Mouse (Mus musculus) liver, embryonic 16.5 days (tissue): Measurements from ENCODE around the gene Catip. TPM values are rescaled to one million over a fixed set of nuclear protein-coding genes. Genes with fewer than 3 reads are reported as not detected.

ENCODE experiments used
- ATAC-seq: fragments of 200-750 bp; cut with Nextera tagmentation; 2 replicates; pipeline ENCODE4 v1.8.0; 2017; ENCODE audit warnings: low read depth, mild to moderate bottlenecking, moderate number of reproducible peaks, moderate library complexity
- H3K27ac ChIP-seq: fragments of 300-500 bp; sonication (generic); 2 replicates; pipeline ENCODE4 v1.5.1; 2014; ENCODE audit warnings: mild to moderate bottlenecking, low read length
- H3K27me3 ChIP-seq: fragments of 300-500 bp; sonication (generic); 2 replicates; pipeline ENCODE4 v1.6.1; 2014; ENCODE audit warnings: low read depth, low read length, mixed read lengths; ENCODE audit not compliant: control insufficient read depth, insufficient read depth
- H3K36me3 ChIP-seq: fragments of 300-500 bp; sonication (generic); 2 replicates; pipeline ENCODE4 v1.6.1; 2014; ENCODE audit warnings: mild to moderate bottlenecking; ENCODE audit not compliant: control insufficient read depth, insufficient read depth
- H3K4me1 ChIP-seq: fragments of 300-500 bp; sonication (generic); 2 replicates; pipeline ENCODE4 v1.6.1; 2014; ENCODE audit warnings: low read depth, low read length, mixed read lengths; ENCODE audit not compliant: control insufficient read depth
- H3K4me2 ChIP-seq: fragments of 300-500 bp; sonication (generic); 2 replicates; pipeline ENCODE4 v1.6.1; 2014; ENCODE audit warnings: low read depth, low read length, mixed read lengths
- H3K4me3 ChIP-seq: fragments of 300-500 bp; sonication (generic); 2 replicates; pipeline ENCODE4 v1.5.1; 2014; ENCODE audit warnings: low read depth, mild to moderate bottlenecking, low read length
- H3K9ac ChIP-seq: fragments of 300-500 bp; sonication (generic); 2 replicates; pipeline ENCODE4 v1.6.1; 2014; ENCODE audit warnings: low read depth, low read length
- H3K9me3 ChIP-seq: fragments of 300-500 bp; sonication (generic); replicated peaks from 2 replicates; pipeline ENCODE4 v1.6.1; 2016; ENCODE audit warnings: low read length; ENCODE audit not compliant: control insufficient read depth
- WGBS: fragments of 180-500 bp; shearing (Covaris S2); extraction: QIAGEN DNeasy Blood & Tissue Kit; methylation state at CpG from one replicate; pipeline ENCODE4 v1.1.7; 2014; ENCODE audit not compliant: insufficient replicate concordance; 5-methylcytosine and 5-hydroxymethylcytosine counted together
- polyA plus RNA-seq: library from polyadenylated mRNA; unstranded; fragments of >200 nt; fragmentation: Nextera tagmentation; extraction: Ambion mirVana; gene quantifications from 2 replicates; pipeline ENCODE4 v1.2.1, GENCODE M21; 2015

Gene Catip
- polyA plus RNA-seq, 1 experiment from 2014 or later = 0.05 TPM

- Histone ChIP-seq H3K4me1 (peaks cover 6% of the 10 kb centered on the region; the same call in 1 of the 2 replicates), H3K27ac (no peak overlapping the region), H3K4me3 (no peak overlapping the region), H3K4me2 (no peak overlapping the region), H3K9ac (no peak overlapping the region), H3K27me3 (no peaks in the 10 kb centered on the region; the same call in 1 of the 2 replicates), H3K36me3 (no peaks in the 10 kb centered on the region), H3K9me3 (no peaks in the 10 kb centered on the region)
- ATAC-seq = no peak
- WGBS = 28% methylated on average over 4 of the region's 4 CpGs
These were observed 8.1 kb downstream of the Catip start for GRCm38 (mm10) chr1:74370040-74370439.

GRCm38 (mm10) chr1:74373372-74373771 is 11.5 kb downstream of the Catip start:
- no peaks in the 10 kb centered on the region for H3K27me3 ChIP-seq
- H3K36me3 ChIP-seq = no peaks in the 10 kb centered on the region
- no peaks in the 10 kb centered on the region for H3K9me3 ChIP-seq
- no peak for ATAC-seq
- H3K27ac ChIP-seq = no peak overlapping the region
- no peak overlapping the region for H3K4me2 ChIP-seq
- no peak overlapping the region for H3K4me3 ChIP-seq
- no peak overlapping the region for H3K9ac ChIP-seq
- peaks cover 3% of the 10 kb centered on the region for H3K4me1 ChIP-seq
- WGBS = 16% methylated on average over 4 of the region's 4 CpGs

- Histone ChIP-seq H3K4me2 (no peak within 1 kb of the TSS), H3K36me3 (no peaks in the 10 kb centered on the region), H3K27me3 (no peaks in the 10 kb centered on the region), H3K4me1 (peaks cover 11% of the 10 kb centered on the region), H3K9ac (no peak within 1 kb of the TSS), H3K27ac (peak within 1 kb of the TSS; percentile 46; the same call in 1 of the 2 replicates), H3K4me3 (no peak within 1 kb of the TSS), H3K9me3 (no peaks in the 10 kb centered on the region)
- WGBS = 42% methylated on average over 8 of the region's 8 CpGs
- peak; percentile 48 for ATAC-seq
These were observed 13.1 kb downstream of the Catip start, which contains the start of gene Slc11a1 for GRCm38 (mm10) chr1:74374980-74375379. Gene Slc11a1, plus strand, starts transcription at chr1:74375195.

- H3K9ac ChIP-seq = no peak overlapping the region
- 66% methylated on average over 10 of the region's 10 CpGs for WGBS
- no peak overlapping the region for H3K4me2 ChIP-seq
- H3K4me1 ChIP-seq = peaks cover 13% of the 10 kb centered on the region
- no peak overlapping the region for H3K27ac ChIP-seq
- no peaks in the 10 kb centered on the region for H3K27me3 ChIP-seq
- H3K9me3 ChIP-seq = no peaks in the 10 kb centered on the region
- no peaks in the 10 kb centered on the region for H3K36me3 ChIP-seq
- no peak overlapping the region for H3K4me3 ChIP-seq
- ATAC-seq = no peak; the same call in 1 of the 2 replicates
These were observed 13.7 kb downstream of the Catip start for GRCm38 (mm10) chr1:74375561-74375960.

DNA sequence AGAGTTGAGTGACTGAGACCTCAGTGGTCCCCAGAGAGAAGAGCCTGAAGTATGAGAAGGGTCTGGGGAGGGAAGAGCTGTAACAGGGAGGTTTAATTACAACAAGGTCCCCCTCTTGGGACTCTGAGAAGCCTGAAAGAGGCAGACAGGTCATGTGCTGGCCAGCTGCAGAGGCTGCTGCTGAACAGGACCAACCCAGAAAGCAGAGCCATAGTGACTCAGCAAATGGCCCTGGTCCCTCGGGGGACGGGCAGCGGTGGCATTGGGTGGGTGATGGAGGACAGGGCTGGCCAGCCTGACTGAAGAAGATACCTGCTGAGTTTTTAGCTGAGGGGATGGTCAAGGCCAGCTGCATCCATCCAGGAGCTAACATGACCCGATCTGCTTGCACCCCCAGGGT is 14.5 kb downstream of the Catip start:
- H3K36me3 ChIP-seq = no peaks in the 10 kb centered on the region
- 28% methylated on average over 4 of the region's 4 CpGs for WGBS
- no peak overlapping the region for H3K27ac ChIP-seq
- no peaks in the 10 kb centered on the region for H3K9me3 ChIP-seq
- ATAC-seq = no peak
- no peak overlapping the region for H3K4me3 ChIP-seq
- H3K9ac ChIP-seq = no peak overlapping the region
- no peak overlapping the region for H3K4me2 ChIP-seq
- peaks cover 13% of the 10 kb centered on the region for H3K4me1 ChIP-seq
- no peaks in the 10 kb centered on the region for H3K27me3 ChIP-seq

DNA sequence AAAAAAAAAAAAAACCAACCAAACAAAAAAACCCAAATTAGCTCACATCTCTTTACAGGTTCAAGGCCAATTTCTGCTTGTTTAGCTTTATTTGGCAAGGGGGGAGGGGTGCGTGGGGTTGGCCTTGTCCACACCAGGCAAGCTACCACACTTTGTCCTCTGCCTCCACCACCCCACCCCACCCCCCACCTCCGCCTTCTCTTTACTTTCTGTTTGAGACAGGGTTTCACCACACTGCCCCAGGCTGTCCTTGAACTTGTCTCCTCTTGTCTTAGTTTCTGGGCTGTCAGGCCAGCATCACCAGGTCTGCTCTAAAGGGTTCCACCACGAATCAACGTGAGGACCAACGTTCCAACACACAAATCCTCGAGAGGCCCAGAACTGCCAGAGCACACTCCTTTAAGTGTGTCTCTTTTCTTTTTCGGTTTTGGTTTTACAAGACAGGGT is 17.2 kb downstream of the Catip start:
- Histone ChIP-seq H3K9me3 (no peaks in the 10 kb centered on the region), H3K27me3 (no peaks in the 10 kb centered on the region), H3K9ac (no peak overlapping the region), H3K4me1 (peaks cover 20% of the 10 kb centered on the region), H3K4me3 (no peak overlapping the region), H3K27ac (peak overlapping the region; percentile 59), H3K4me2 (no peak overlapping the region), H3K36me3 (no peaks in the 10 kb centered on the region)
- 48% methylated on average over 7 of the region's 7 CpGs for WGBS
- ATAC-seq = peak; percentile 69

GRCm38 (mm10) chr1:74380484-74380883 is 18.6 kb downstream of the Catip start:
- ATAC-seq = no peak
- no peak overlapping the region for H3K9ac ChIP-seq
- H3K27ac ChIP-seq = no peak overlapping the region
- no peak overlapping the region for H3K4me2 ChIP-seq
- no peak overlapping the region for H3K4me3 ChIP-seq
- peaks cover 17% of the 10 kb centered on the region for H3K4me1 ChIP-seq
- WGBS = 68% methylated on average over 5 of the region's 5 CpGs
- H3K36me3 ChIP-seq = no peaks in the 10 kb centered on the region
- no peaks in the 10 kb centered on the region for H3K9me3 ChIP-seq
- H3K27me3 ChIP-seq = no peaks in the 10 kb centered on the region

DNA sequence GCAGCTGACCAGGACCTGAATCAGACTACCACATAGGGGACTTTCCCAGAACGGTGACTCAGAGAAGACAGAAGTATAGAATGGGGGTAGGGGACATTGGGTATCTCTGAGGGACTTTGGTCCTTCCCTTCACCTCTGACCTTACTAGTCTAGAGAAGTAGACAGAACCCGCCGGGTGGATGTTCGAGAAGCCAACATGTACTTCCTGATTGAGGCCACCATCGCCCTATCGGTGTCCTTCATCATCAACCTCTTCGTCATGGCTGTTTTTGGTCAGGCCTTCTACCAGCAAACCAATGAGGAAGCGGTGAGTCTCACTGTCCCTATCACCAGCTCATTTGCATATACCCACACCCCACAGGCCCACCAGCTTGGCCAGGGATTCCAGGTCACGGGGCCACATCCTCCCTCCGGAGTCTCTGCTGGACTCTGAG is 19.7 kb downstream of the Catip start:
- no peak overlapping the region for H3K27ac ChIP-seq
- H3K9me3 ChIP-seq = no peaks in the 10 kb centered on the region
- H3K9ac ChIP-seq = no peak overlapping the region
- H3K4me3 ChIP-seq = no peak overlapping the region
- H3K27me3 ChIP-seq = no peaks in the 10 kb centered on the region
- peaks cover 19% of the 10 kb centered on the region for H3K4me1 ChIP-seq
- no peaks in the 10 kb centered on the region for H3K36me3 ChIP-seq
- no peak overlapping the region for H3K4me2 ChIP-seq
- WGBS = 39% methylated on average over 10 of the region's 10 CpGs
- ATAC-seq = no peak

GRCm38 (mm10) chr1:74383385-74383784 is 21.5 kb downstream of the Catip start:
- WGBS = 63% methylated on average over 13 of the region's 13 CpGs
- Histone ChIP-seq H3K27ac (no peak overlapping the region), H3K9ac (no peak overlapping the region), H3K4me3 (no peak overlapping the region), H3K4me2 (no peak overlapping the region), H3K27me3 (no peaks in the 10 kb centered on the region), H3K9me3 (no peaks in the 10 kb centered on the region), H3K36me3 (no peaks in the 10 kb centered on the region), H3K4me1 (peaks cover 31% of the 10 kb centered on the region)
- ATAC-seq = no peak
